Mouse (Mus musculus) heart, adult 9 months (tissue): ENCODE measurements around the gene Otog.

Experiments
- DNase-seq, 2 experiments: peaks; one replicate each; pipeline ENCODE4 v3.0.0; 2022; ENCODE audit warnings: low spot score in 2 of 2

Gene Otog

GRCm38 (mm10) chr7:46240696-46241095 is at the start of gene Otog:
Gene Otog, plus strand, starts transcription at chr7:46240987.
- no peak for DNase-seq

GRCm38 (mm10) chr7:46195356-46195755 is 45.4 kb upstream of the Otog start:
- DNase-seq: no peak

GRCm38 (mm10) chr7:46200021-46200420 is 40.8 kb upstream of the Otog start:
- no peak for DNase-seq

- no peak for DNase-seq
Measured at GRCm38 (mm10) chr7:46201649-46202048, 39.1 kb upstream of the Otog start.

- peak in 1 of 2 experiments; percentile 11 for DNase-seq
Measured at GRCm38 (mm10) chr7:46204046-46204471, 36.7 kb upstream of the Otog start.

GRCm38 (mm10) chr7:46204775-46205174 is 36.0 kb upstream of the Otog start:
- no peak for DNase-seq

- DNase-seq: no peak
Measured at GRCm38 (mm10) chr7:46208131-46208530, 32.7 kb upstream of the Otog start.

GRCm38 (mm10) chr7:46210276-46210675 is 30.5 kb upstream of the Otog start:
- no peak for DNase-seq

- no peak for DNase-seq
Measured at GRCm38 (mm10) chr7:46216481-46216880, 24.3 kb upstream of the Otog start.

GRCm38 (mm10) chr7:46218415-46218814 is 22.4 kb upstream of the Otog start:
- no peak for DNase-seq

- no peak for DNase-seq
Measured at GRCm38 (mm10) chr7:46220591-46221129, 20.1 kb upstream of the Otog start.

GRCm38 (mm10) chr7:46226253-46226652 is 14.5 kb upstream of the Otog start:
- no peak for DNase-seq

- peak; percentile 42 to 69 for DNase-seq
Measured at GRCm38 (mm10) chr7:46226936-46227335, 13.9 kb upstream of the Otog start.

GRCm38 (mm10) chr7:46235948-46236347 is 4.8 kb upstream of the Otog start:
- DNase-seq: no peak

- DNase-seq: no peak
Measured at GRCm38 (mm10) chr7:46236363-46236762, 4.4 kb upstream of the Otog start.

- no peak for DNase-seq
Measured at GRCm38 (mm10) chr7:46237192-46237591, 3.6 kb upstream of the Otog start.

GRCm38 (mm10) chr7:46238346-46238745 is 2.4 kb upstream of the Otog start, which contains the start of gene Ush1c:
Gene Ush1c, minus strand, starts transcription at chr7:46238503.
- DNase-seq: no peak

- DNase-seq: no peak
Measured at GRCm38 (mm10) chr7:46240091-46240490, 696 bp upstream of the Otog start.

GRCm38 (mm10) chr7:46246876-46247275 is 6.1 kb downstream of the Otog start:
- no peak for DNase-seq

GRCm38 (mm10) chr7:46247606-46248005 is 6.8 kb downstream of the Otog start:
- no peak for DNase-seq

- no peak for DNase-seq
Measured at GRCm38 (mm10) chr7:46251841-46252240, 11.1 kb downstream of the Otog start.

GRCm38 (mm10) chr7:46276156-46276555 is 35.4 kb downstream of the Otog start:
- no peak for DNase-seq

- DNase-seq: peak in 1 of 2 experiments; percentile 6
Measured at GRCm38 (mm10) chr7:46279946-46280345, 39.2 kb downstream of the Otog start.

GRCm38 (mm10) chr7:46280896-46281295 is 40.1 kb downstream of the Otog start:
- DNase-seq: no peak
